Mouse (Mus musculus): Measurements from ENCODE around the gene Smim5. TPM values are rescaled to one million over a fixed set of nuclear protein-coding genes. Genes with fewer than 3 reads are reported as not detected.

Smim5 gene
- total and polyA plus RNA-seq, 3 experiments, result 0.42 to 1.4 (median 0.98) TPM

DNA sequence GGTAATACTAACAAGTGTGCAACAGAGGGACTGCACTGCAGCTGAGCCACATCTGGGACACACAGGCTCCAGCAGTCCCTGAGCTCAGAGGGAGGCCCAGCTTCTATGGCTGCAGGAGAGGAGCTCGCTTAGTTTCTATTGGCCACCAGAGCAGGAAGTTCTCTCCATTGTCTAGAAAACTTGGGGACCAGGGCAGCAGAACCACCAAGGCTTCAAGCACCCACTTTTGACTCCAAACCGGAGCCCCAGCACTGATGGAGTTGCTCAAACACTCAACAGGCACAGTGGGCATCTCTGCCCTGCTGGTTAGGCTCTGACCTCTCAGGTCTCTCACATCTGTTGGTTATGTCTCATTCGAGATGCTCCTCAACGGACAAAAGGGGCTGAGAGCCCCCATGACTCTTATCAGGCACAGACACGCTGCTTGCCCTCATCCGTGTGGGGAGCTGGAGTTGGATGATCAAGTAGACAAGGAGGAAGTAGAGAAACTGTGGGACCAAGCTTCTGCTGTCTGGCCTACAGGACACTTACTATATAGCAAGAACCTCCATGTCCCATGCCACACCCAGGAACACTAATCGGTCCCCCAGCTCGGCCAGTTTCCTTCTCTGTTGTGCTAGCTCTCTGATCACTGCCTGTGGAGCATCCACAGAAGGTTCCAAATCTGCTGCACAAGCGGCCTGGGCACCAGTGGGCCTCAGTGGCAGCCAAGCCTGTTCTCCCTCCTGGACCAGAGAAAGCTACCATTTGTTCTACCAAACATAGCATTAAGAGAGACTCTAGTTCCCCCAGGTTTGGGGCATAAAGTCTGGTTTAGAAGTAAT lies 1.8 kb downstream of the Smim5 start:
- Histone ChIP-seq H3K9me3 (replicated peaks; ENCODE audit: low read length) (no peaks in the 10 kb centered on the region), H3K79me2 (replicated peaks; ENCODE audit: control insufficient read depth, extremely low read depth, insufficient read depth, poor library complexity, severe bottlenecking) (no peaks in the 10 kb centered on the region), H3K4me2 (ENCODE audit: insufficient read depth, low read depth, poor library complexity, severe bottlenecking) (no peak overlapping the region), H3K9ac (ENCODE audit: insufficient read depth, low read depth) (no peak overlapping the region), H3K4me3 (replicated peaks in 1 of 3; ENCODE audit: low read depth in 2 of 3, low read length in 2 of 3, poor library complexity in 1 of 3) (no peak overlapping the region), H3K4me1 (ENCODE audit: control insufficient read depth in 1 of 2, insufficient read depth in 2 of 2) (peaks cover 31 to 91% of the 10 kb centered on the region in 2 experiments), H3K27ac (ENCODE audit: insufficient read depth, low read depth) (no peak overlapping the region), H3K27me3 (replicated peaks) (no peaks in the 10 kb centered on the region), H3K36me3 (replicated peaks in 1 of 2; ENCODE audit: control insufficient read depth in 1 of 2, insufficient read depth in 1 of 2, low read length in 1 of 2) (peaks cover 12 to 68% of the 10 kb centered on the region in 2 experiments)
- TF ChIP-seq HCFC1 (IDR thresholded peaks at IDR 0.05; ENCODE audit: low read depth, low read length), result no peak
- TF ChIP-seq ZC3H11A (IDR thresholded peaks at IDR 0.05; ENCODE audit: low read depth, low read length), result no peak
- TF ChIP-seq IRF4 (IDR thresholded peaks at IDR 0.05; ENCODE audit: low read depth, low read length), result no peak
- no peak for TF ChIP-seq POLR2AphosphoS2 (IDR thresholded peaks at IDR 0.05; ENCODE audit: low read depth, low read length)
- no peak for TF ChIP-seq MXI1 (IDR thresholded peaks at IDR 0.05; ENCODE audit: low read depth, low read length)
- no peak for TF ChIP-seq MAX (IDR thresholded peaks at IDR 0.05; ENCODE audit: low read length)
- no peak for TF ChIP-seq EP300 (IDR thresholded peaks at IDR 0.05; ENCODE audit: low read length)
- TF ChIP-seq MYC (IDR thresholded peaks at IDR 0.05; ENCODE audit: low read depth, low read length), result no peak
- no peak for TF ChIP-seq PAX5 (IDR thresholded peaks at IDR 0.05; ENCODE audit: low read length)
- no peak for TF ChIP-seq KAT2A (IDR thresholded peaks at IDR 0.05; ENCODE audit: insufficient replicate concordance, low read length)
- TF ChIP-seq GABPA (IDR thresholded peaks at IDR 0.05; ENCODE audit: insufficient replicate concordance, low read depth, low read length), result no peak
- TF ChIP-seq USF1 (IDR thresholded peaks at IDR 0.05; ENCODE audit: low read depth, low read length), result no peak
- no peak for TF ChIP-seq ELF1 (IDR thresholded peaks at IDR 0.05; ENCODE audit: low read depth, low read length)
- in situ Hi-C loops (cut with MboI; ENCODE audit: low pct_ligation_motif_present, low pct_unique_long_range_greater_than_20kb, low sequenced_read_pairs), result no loop called here
- dilution Hi-C loops (cut with MboI; ENCODE audit: extremely low pct_ligation_motif_present, extremely low pct_unique_long_range_greater_than_20kb, low sequenced_read_pairs), result no loop called here
- no peak for DNase-seq (ENCODE audit: extremely low read depth)

DNA sequence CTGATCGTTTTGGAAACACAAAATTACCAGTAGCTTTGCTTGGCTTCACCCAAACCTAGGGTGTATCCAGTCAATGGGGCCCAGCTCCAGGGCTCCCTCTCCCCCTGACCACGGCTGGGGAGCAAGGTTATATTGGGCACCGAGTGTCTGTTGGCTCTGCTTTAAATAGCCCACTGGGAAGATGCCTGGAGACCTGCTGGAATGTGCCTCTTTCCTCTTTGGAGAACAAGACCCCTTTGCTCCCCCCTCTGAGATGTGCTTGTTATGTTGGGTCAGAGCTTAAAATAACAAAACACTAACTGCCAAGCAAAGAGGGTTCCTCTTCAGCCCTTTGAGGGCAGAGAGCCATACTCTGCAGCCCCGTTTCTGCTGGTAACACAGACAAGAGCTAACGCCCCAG lies 2.4 kb downstream of the Smim5 start:
- H3K9ac ChIP-seq (ENCODE audit: insufficient read depth, low read depth), result no peak overlapping the region
- no peak overlapping the region for H3K27ac ChIP-seq (ENCODE audit: insufficient read depth, low read depth)
- peaks cover 31 to 97% of the 10 kb centered on the region in 2 experiments for H3K4me1 ChIP-seq (ENCODE audit: control insufficient read depth in 1 of 2, insufficient read depth in 2 of 2)

More for the DNA sequence above, 2.4 kb downstream of the Smim5 start:
- Histone ChIP-seq H3K79me2 (replicated peaks; ENCODE audit: control insufficient read depth, extremely low read depth, insufficient read depth, poor library complexity, severe bottlenecking) (no peaks in the 10 kb centered on the region), H3K4me2 (ENCODE audit: insufficient read depth, low read depth, poor library complexity, severe bottlenecking) (no peak overlapping the region), H3K9me3 (replicated peaks; ENCODE audit: low read length) (no peaks in the 10 kb centered on the region), H3K36me3 (replicated peaks in 1 of 2; ENCODE audit: control insufficient read depth in 1 of 2, insufficient read depth in 1 of 2, low read length in 1 of 2) (peaks cover 5 to 67% of the 10 kb centered on the region in 2 experiments), H3K27me3 (replicated peaks) (no peaks in the 10 kb centered on the region), H3K4me3 (replicated peaks in 1 of 3; ENCODE audit: low read depth in 2 of 3, low read length in 2 of 3, poor library complexity in 1 of 3) (no peak overlapping the region)
- in situ Hi-C loops (cut with MboI; ENCODE audit: low pct_ligation_motif_present, low pct_unique_long_range_greater_than_20kb, low sequenced_read_pairs) (no loop called here), dilution Hi-C loops (cut with MboI; ENCODE audit: extremely low pct_ligation_motif_present, extremely low pct_unique_long_range_greater_than_20kb, low sequenced_read_pairs) (no loop called here)
- TF ChIP-seq MYC (IDR thresholded peaks at IDR 0.05; ENCODE audit: low read depth, low read length) (no peak), IRF4 (IDR thresholded peaks at IDR 0.05; ENCODE audit: low read depth, low read length) (no peak), GABPA (IDR thresholded peaks at IDR 0.05; ENCODE audit: insufficient replicate concordance, low read depth, low read length) (no peak), BHLHE40 (IDR thresholded peaks at IDR 0.05; ENCODE audit: low read depth, low read length) (no peak), TCF12 (IDR thresholded peaks at IDR 0.05; ENCODE audit: low read depth, low read length) (no peak), UBTF (IDR thresholded peaks at IDR 0.05; ENCODE audit: low read depth, low read length) (no peak), JUN (IDR thresholded peaks at IDR 0.05; ENCODE audit: insufficient read depth, low read depth, low read length) (no peak), CHD1 (IDR thresholded peaks at IDR 0.05; ENCODE audit: low read depth, low read length) (no peak), MAFK (IDR thresholded peaks at IDR 0.05; ENCODE audit: insufficient replicate concordance, low read length) (no peak), MAZ (IDR thresholded peaks at IDR 0.05; ENCODE audit: low read depth, low read length) (no peak), E2F4 (IDR thresholded peaks at IDR 0.05; ENCODE audit: insufficient replicate concordance, low read depth, low read length) (no peak), ZKSCAN1 (IDR thresholded peaks at IDR 0.05; ENCODE audit: borderline replicate concordance, low read depth, low read length) (no peak), NELFE (IDR thresholded peaks at IDR 0.05; ENCODE audit: low read depth, low read length) (no peak)
- DNase-seq (ENCODE audit: extremely low read depth), result no peak

Measured in CH12.LX (cell line).